Mouse (Mus musculus): ENCODE results near the gene Churc1. TPM values are rescaled to one million over a fixed set of nuclear protein-coding genes. Genes with fewer than 3 reads are reported as not detected.

Churc1 gene
- polyA plus RNA-seq, 1 experiment from 2014 or later: 158 TPM

- Histone ChIP-seq H3K36me3 (no peaks in the 10 kb centered on the region), H3K9ac (no peak overlapping the region), H3K9me3 (no peaks in the 10 kb centered on the region), H3K27ac (replicated peaks) (no peak overlapping the region), H3K4me3 (no peak overlapping the region), H3K4me1 (replicated peaks) (peaks cover 52% of the 10 kb centered on the region), H3K4me2 (peak overlapping the region; percentile 81; the same call in 1 of the 2 replicates), H3K27me3 (peaks cover 29% of the 10 kb centered on the region)
- ATAC-seq (ENCODE audit: low read depth): no peak
- WGBS: 61% methylated on average over 6 of the region's 6 CpGs
Observed at GRCm38 (mm10) chr12:76819816-76820215, 54.5 kb downstream of the Churc1 start.

GRCm38 (mm10) chr12:76820615-76821014, 55.3 kb downstream of the Churc1 start:
- Histone ChIP-seq H3K27me3 (peaks cover 32% of the 10 kb centered on the region), H3K27ac (replicated peaks) (no peak overlapping the region), H3K36me3 (no peaks in the 10 kb centered on the region), H3K4me2 (peak overlapping the region; percentile 81), H3K9ac (no peak overlapping the region), H3K4me1 (replicated peaks) (peaks cover 52% of the 10 kb centered on the region), H3K4me3 (peak overlapping the region; percentile 72; the same call in 1 of the 2 replicates), H3K9me3 (no peaks in the 10 kb centered on the region)
- WGBS: 60% methylated on average over 4 of the region's 4 CpGs
- ATAC-seq (ENCODE audit: low read depth): no peak

- Histone ChIP-seq H3K4me3 (peak overlapping the region; percentile 72), H3K9me3 (no peaks in the 10 kb centered on the region), H3K4me2 (peak overlapping the region; percentile 81), H3K27me3 (peaks cover 32% of the 10 kb centered on the region), H3K9ac (peak overlapping the region; percentile 93), H3K4me1 (replicated peaks) (peaks cover 52% of the 10 kb centered on the region), H3K27ac (replicated peaks) (peak overlapping the region; percentile 86), H3K36me3 (no peaks in the 10 kb centered on the region)
- ATAC-seq (ENCODE audit: low read depth): peak; percentile 82
- WGBS: under 1% methylated on average over 61 of the region's 66 CpGs
Observed at GRCm38 (mm10) chr12:76822002-76822650, 56.8 kb downstream of the Churc1 start.

- no peaks in the 10 kb centered on the region for H3K36me3 ChIP-seq
- H3K27ac ChIP-seq (replicated peaks): peak within 1 kb of the TSS; percentile 86
- H3K4me2 ChIP-seq: peak within 1 kb of the TSS; percentile 81
- peaks cover 32% of the 10 kb centered on the region for H3K27me3 ChIP-seq
- H3K9ac ChIP-seq: peak within 1 kb of the TSS; percentile 93
- peak; percentile 6 for ATAC-seq (ENCODE audit: low read depth)
- WGBS: 2% methylated on average over 17 of the region's 17 CpGs
- H3K4me1 ChIP-seq (replicated peaks): peaks cover 50% of the 10 kb centered on the region
- no peaks in the 10 kb centered on the region for H3K9me3 ChIP-seq
- H3K4me3 ChIP-seq: peak within 1 kb of the TSS; percentile 72
Observed at GRCm38 (mm10) chr12:76822651-76823041, 57.3 kb downstream of the Churc1 start, which contains the start of gene Rab15. Gene Rab15, minus strand, starts transcription at chr12:76822908.

GRCm38 (mm10) chr12:76825283-76825682, 59.9 kb downstream of the Churc1 start:
- ATAC-seq (ENCODE audit: low read depth): no peak

GRCm38 (mm10) chr12:76832704-76833103, 67.4 kb downstream of the Churc1 start:
- ATAC-seq (ENCODE audit: low read depth): no peak
- Histone ChIP-seq H3K27ac (replicated peaks) (no peak overlapping the region), H3K9me3 (no peaks in the 10 kb centered on the region), H3K4me2 (no peak overlapping the region), H3K4me3 (no peak overlapping the region), H3K27me3 (peaks cover 5% of the 10 kb centered on the region; the same call in 1 of the 2 replicates), H3K9ac (no peak overlapping the region), H3K4me1 (replicated peaks) (no peaks in the 10 kb centered on the region), H3K36me3 (no peaks in the 10 kb centered on the region)
- WGBS: 7% methylated on average over 3 of the region's 3 CpGs

More at GRCm38 (mm10) chr12:76825283-76825682, 59.9 kb downstream of the Churc1 start:
- no peak overlapping the region for H3K4me3 ChIP-seq
- 62% methylated on average over 4 of the region's 4 CpGs for WGBS
- no peaks in the 10 kb centered on the region for H3K36me3 ChIP-seq
- no peak overlapping the region for H3K4me2 ChIP-seq
- no peaks in the 10 kb centered on the region for H3K9me3 ChIP-seq
- peaks cover 26% of the 10 kb centered on the region for H3K4me1 ChIP-seq (replicated peaks)
- H3K27ac ChIP-seq (replicated peaks): no peak overlapping the region
- H3K9ac ChIP-seq: no peak overlapping the region
- peaks cover 27% of the 10 kb centered on the region for H3K27me3 ChIP-seq

Other genes with a start within 250 kb of the Churc1 start
- gene Plekhg3, start 234.6 kb upstream of the Churc1 start, polyA plus RNA-seq (2015; fragmentation: Nextera tagmentation; extraction: Ambion mirVana): 1.7 and 2.8 TPM in 2 replicates
- 2.7 TPM in 2 replicates for gene Sptb, start 55.0 kb upstream of the Churc1 start, polyA plus RNA-seq (2015; fragmentation: Nextera tagmentation; extraction: Ambion mirVana)
- 39.7 and 39.9 TPM in 2 replicates for gene Fntb, start 51 bp downstream of the Churc1 start, polyA plus RNA-seq (2015; fragmentation: Nextera tagmentation; extraction: Ambion mirVana)
- gene Gpx2, start 30.0 kb downstream of the Churc1 start, polyA plus RNA-seq (2015; fragmentation: Nextera tagmentation; extraction: Ambion mirVana): 0.10 TPM in 1 of 2 replicates, not detected in the other
- 25.3 and 28.0 TPM in 2 replicates for gene Rab15, start 57.4 kb downstream of the Churc1 start, polyA plus RNA-seq (2015; fragmentation: Nextera tagmentation; extraction: Ambion mirVana)
- 14.5 and 17.8 TPM in 2 replicates for gene Max, start 196.7 kb downstream of the Churc1 start, polyA plus RNA-seq (2015; fragmentation: Nextera tagmentation; extraction: Ambion mirVana)